Mouse (Mus musculus): ENCODE data around the gene Gm21188. TPM values are rescaled to one million over a fixed set of nuclear protein-coding genes. Genes with fewer than 3 reads are reported as not detected.
"Not testable (repeated sequence)": the region's sequence is repeated elsewhere in the genome, so short reads cannot be mapped to it uniquely, and the experiment has no call there.

The Gm21188 gene
- polyA plus RNA-seq, 1 experiment from 2014 or later: not detected

DNA sequence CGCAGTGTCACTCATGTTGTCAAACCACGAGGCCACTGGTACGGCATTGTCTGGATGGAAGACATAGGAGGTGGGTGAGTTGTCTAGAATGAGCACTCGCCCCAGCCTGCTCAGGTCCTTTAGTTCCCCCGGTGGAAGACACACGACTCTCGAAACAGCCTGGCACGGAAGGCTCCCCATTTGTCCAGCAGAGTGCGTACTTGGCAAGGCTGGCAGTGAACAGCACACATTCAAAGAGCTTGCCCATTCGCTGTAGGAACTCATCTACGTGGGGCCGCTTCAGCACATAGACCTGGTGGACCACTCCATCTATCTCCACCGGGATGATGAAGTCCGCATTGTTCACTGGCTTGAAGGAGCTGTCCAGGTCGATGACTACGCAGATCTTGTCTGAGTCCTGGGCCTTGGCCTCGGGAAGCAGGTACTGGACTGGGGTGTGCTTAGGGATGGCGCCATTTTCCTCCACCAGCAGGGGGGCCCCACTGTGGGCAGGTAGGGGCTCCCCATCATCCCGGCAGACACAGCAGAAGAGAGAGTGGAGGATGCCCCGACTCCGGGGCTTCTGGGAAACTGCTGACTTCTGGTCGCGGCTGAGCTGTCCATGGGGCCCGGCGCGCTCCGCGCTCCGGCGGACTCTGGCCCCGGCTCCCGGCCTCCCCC, 36.5 kb downstream of the Gm21188 start:
- not testable (repeated sequence) for H3K9ac ChIP-seq (replicated peaks; ENCODE audit: low read depth, low read length); ATAC-seq; H3K27me3 ChIP-seq (replicated peaks; ENCODE audit: control insufficient read depth, insufficient read depth, low read length); H3K9me3 ChIP-seq (ENCODE audit: control insufficient read depth, low read length); H3K4me3 ChIP-seq (replicated peaks; ENCODE audit: low read length); H3K4me2 ChIP-seq (ENCODE audit: low read length); H3K4me1 ChIP-seq (replicated peaks; ENCODE audit: control insufficient read depth, insufficient read depth, low read length); H3K27ac ChIP-seq (ENCODE audit: low read length); H3K36me3 ChIP-seq (ENCODE audit: control insufficient read depth, insufficient read depth)
- WGBS: 1% methylated on average over 6 of the region's 32 CpGs

DNA sequence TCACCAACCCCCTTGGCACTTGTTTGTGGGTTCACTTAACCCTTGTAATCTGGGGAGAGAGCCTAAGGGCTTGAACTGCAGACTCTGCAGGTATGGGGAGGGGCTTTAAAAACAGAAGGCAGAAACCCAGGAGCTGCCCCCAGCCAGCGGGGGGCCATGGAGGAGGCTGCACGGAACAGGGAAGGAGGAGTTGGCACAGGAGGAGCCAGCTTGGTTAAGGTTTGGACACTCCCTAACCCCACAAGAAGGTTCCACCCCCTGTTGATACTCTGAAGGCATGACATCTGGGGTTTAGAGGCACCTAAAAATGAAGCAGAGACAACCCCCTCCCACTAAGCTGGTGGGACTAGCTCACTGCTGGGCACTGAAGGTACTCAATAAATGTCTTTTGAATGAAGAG, 38.0 kb downstream of the Gm21188 start:
- not testable (repeated sequence) for H3K27me3 ChIP-seq (replicated peaks; ENCODE audit: control insufficient read depth, insufficient read depth, low read length); H3K4me3 ChIP-seq (replicated peaks; ENCODE audit: low read length); H3K36me3 ChIP-seq (ENCODE audit: control insufficient read depth, insufficient read depth); H3K27ac ChIP-seq (ENCODE audit: low read length); H3K4me1 ChIP-seq (replicated peaks; ENCODE audit: control insufficient read depth, insufficient read depth, low read length); H3K9ac ChIP-seq (replicated peaks; ENCODE audit: low read depth, low read length); H3K9me3 ChIP-seq (ENCODE audit: control insufficient read depth, low read length); ATAC-seq; H3K4me2 ChIP-seq (ENCODE audit: low read length)
- WGBS: no CpG with 5 or more reads among the region's 2 CpGs

DNA sequence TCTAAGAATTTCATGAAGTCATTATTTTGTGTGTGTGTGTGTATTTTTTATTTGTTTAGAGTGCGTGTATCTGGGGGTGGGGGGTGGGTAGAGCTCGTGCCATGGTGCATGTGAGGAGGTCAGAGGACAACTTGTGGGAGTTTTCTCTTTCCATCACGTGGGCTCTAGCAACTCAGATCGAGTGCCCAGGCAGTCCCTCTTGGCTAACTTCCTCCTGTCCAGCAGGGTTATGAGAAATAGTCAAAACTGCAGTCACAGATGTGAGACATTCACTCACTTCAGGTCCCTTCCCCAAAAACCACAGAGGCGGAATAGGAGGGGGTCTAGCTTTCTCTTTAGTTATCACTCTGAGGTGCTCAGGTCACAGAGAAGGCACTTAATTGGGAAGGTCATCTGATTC, 38.5 kb downstream of the Gm21188 start:
- no CpG with 5 or more reads among the region's 5 CpGs for WGBS
- H3K9me3 ChIP-seq (ENCODE audit: control insufficient read depth, low read length); ATAC-seq; H3K9ac ChIP-seq (replicated peaks; ENCODE audit: low read depth, low read length); H3K27ac ChIP-seq (ENCODE audit: low read length); H3K4me3 ChIP-seq (replicated peaks; ENCODE audit: low read length); H3K4me2 ChIP-seq (ENCODE audit: low read length); H3K36me3 ChIP-seq (ENCODE audit: control insufficient read depth, insufficient read depth); H3K4me1 ChIP-seq (replicated peaks; ENCODE audit: control insufficient read depth, insufficient read depth, low read length); H3K27me3 ChIP-seq (replicated peaks; ENCODE audit: control insufficient read depth, insufficient read depth, low read length): not testable (repeated sequence)

DNA sequence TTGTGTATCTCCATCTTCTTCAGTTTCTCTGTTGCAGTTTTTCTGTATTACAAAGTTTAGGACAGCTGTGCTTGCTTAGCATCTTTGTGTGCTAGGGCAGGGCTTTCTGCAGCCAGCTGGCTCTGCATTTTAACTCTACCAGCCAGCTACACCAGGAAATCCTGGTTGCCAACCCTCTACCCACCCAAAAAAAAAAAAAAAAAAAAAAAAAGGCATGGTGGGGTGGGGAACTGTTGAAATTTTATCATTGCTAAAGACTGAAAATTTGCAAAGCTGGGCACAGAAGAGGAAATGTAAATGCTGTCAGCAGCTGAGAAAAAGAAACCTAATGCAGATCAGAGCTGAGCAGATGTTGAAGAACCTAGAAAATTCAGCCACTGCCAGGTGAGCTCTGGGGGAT, 41.9 kb downstream of the Gm21188 start:
- not testable (repeated sequence) for H3K27me3 ChIP-seq (replicated peaks; ENCODE audit: control insufficient read depth, insufficient read depth, low read length); H3K4me3 ChIP-seq (replicated peaks; ENCODE audit: low read length); H3K4me1 ChIP-seq (replicated peaks; ENCODE audit: control insufficient read depth, insufficient read depth, low read length); ATAC-seq; H3K27ac ChIP-seq (ENCODE audit: low read length); H3K9me3 ChIP-seq (ENCODE audit: control insufficient read depth, low read length); H3K9ac ChIP-seq (replicated peaks; ENCODE audit: low read depth, low read length); H3K36me3 ChIP-seq (ENCODE audit: control insufficient read depth, insufficient read depth); H3K4me2 ChIP-seq (ENCODE audit: low read length)

- H3K4me1 ChIP-seq (replicated peaks; ENCODE audit: control insufficient read depth, insufficient read depth, low read length); H3K27me3 ChIP-seq (replicated peaks; ENCODE audit: control insufficient read depth, insufficient read depth, low read length); H3K9ac ChIP-seq (replicated peaks; ENCODE audit: low read depth, low read length); H3K4me2 ChIP-seq (ENCODE audit: low read length); ATAC-seq; H3K9me3 ChIP-seq (ENCODE audit: control insufficient read depth, low read length); H3K27ac ChIP-seq (ENCODE audit: low read length); H3K4me3 ChIP-seq (replicated peaks; ENCODE audit: low read length); H3K36me3 ChIP-seq (ENCODE audit: control insufficient read depth, insufficient read depth): not testable (repeated sequence)
- WGBS: no CpG with 5 or more reads among the region's 4 CpGs
Measured at GRCm38 (mm10) chr13:119999215-119999614, 52.8 kb downstream of the Gm21188 start.

GRCm38 (mm10) chr13:119998442-119999086, 53.4 kb downstream of the Gm21188 start:
- H3K4me2 ChIP-seq (ENCODE audit: low read length); H3K9me3 ChIP-seq (ENCODE audit: control insufficient read depth, low read length); H3K27me3 ChIP-seq (replicated peaks; ENCODE audit: control insufficient read depth, insufficient read depth, low read length); H3K36me3 ChIP-seq (ENCODE audit: control insufficient read depth, insufficient read depth); H3K27ac ChIP-seq (ENCODE audit: low read length); H3K9ac ChIP-seq (replicated peaks; ENCODE audit: low read depth, low read length); H3K4me1 ChIP-seq (replicated peaks; ENCODE audit: control insufficient read depth, insufficient read depth, low read length); H3K4me3 ChIP-seq (replicated peaks; ENCODE audit: low read length): not testable (repeated sequence)
- no CpG with 5 or more reads among the region's 22 CpGs for WGBS
- ATAC-seq: peak; percentile 69

DNA sequence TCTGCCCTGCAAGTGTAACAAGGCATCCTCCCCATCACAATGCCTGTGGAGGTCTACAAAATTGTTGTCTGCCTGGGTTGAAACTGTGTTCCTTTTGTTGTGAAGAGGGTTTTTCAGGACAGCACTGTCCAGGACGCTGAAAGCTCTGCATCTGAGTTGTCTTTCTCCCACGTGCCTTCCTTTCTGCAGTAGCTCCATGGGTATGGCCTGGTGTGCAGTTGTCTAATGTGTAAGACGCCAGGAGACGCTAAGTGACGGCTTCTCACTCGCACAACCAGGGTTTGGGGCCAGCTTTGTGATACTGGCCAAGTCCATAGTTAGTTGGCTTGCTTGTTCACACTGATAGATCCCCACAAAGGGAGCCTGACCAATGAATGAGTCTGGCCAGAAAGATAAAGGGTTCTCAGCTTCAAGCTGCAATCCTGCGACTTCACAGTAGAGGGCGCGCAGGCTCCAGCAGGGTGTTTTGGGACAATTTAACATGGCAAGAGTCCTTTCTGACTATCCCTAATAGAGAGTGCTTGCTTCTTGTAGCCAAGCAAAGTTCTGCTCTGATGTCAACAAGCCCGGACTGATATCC, 60.0 kb downstream of the Gm21188 start:
- ATAC-seq; H3K4me1 ChIP-seq (replicated peaks; ENCODE audit: control insufficient read depth, insufficient read depth, low read length): not testable (repeated sequence)
- WGBS: no CpG with 5 or more reads among the region's 10 CpGs

DNA sequence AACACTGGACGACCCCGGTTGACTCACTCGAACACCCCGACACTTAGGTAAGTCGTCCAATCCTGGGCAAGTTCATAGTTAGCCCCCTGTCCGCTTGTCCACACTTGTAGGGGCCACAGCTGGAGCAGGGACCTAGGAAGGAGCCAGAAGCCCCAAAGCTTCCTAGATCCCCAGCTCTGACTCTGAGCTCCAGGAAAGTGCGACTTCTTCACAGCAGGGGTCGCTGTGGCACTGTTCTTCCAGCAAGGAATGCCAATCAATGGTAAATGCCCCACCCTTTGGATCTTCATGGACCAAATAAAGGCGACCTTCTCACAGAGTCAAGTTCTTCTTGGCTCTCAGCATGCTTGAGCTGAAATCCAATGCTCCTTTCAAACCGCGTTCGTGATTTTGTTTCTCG, 60.7 kb downstream of the Gm21188 start:
- H3K27me3 ChIP-seq (replicated peaks; ENCODE audit: control insufficient read depth, insufficient read depth, low read length); H3K4me1 ChIP-seq (replicated peaks; ENCODE audit: control insufficient read depth, insufficient read depth, low read length); H3K4me2 ChIP-seq (ENCODE audit: low read length); H3K9me3 ChIP-seq (ENCODE audit: control insufficient read depth, low read length); H3K36me3 ChIP-seq (ENCODE audit: control insufficient read depth, insufficient read depth); H3K27ac ChIP-seq (ENCODE audit: low read length); H3K4me3 ChIP-seq (replicated peaks; ENCODE audit: low read length); H3K9ac ChIP-seq (replicated peaks; ENCODE audit: low read depth, low read length): not testable (repeated sequence)
- no CpG with 5 or more reads among the region's 13 CpGs for WGBS
- peak; percentile 28; the same call in 1 of the 2 replicates for ATAC-seq

More for the DNA sequence above, 60.0 kb downstream of the Gm21188 start:
- not testable (repeated sequence) for H3K9me3 ChIP-seq (ENCODE audit: control insufficient read depth, low read length); H3K27me3 ChIP-seq (replicated peaks; ENCODE audit: control insufficient read depth, insufficient read depth, low read length); H3K9ac ChIP-seq (replicated peaks; ENCODE audit: low read depth, low read length); H3K4me2 ChIP-seq (ENCODE audit: low read length); H3K36me3 ChIP-seq (ENCODE audit: control insufficient read depth, insufficient read depth); H3K4me3 ChIP-seq (replicated peaks; ENCODE audit: low read length); H3K27ac ChIP-seq (ENCODE audit: low read length)
